Mouse (Mus musculus): ENCODE results near the gene Efna5. TPM values are rescaled to one million over a fixed set of nuclear protein-coding genes. Genes with fewer than 3 reads are reported as not detected.

Gene Efna5
- polyA plus RNA-seq, 1 experiment from 2014 or later, result 42.2 TPM

DNA sequence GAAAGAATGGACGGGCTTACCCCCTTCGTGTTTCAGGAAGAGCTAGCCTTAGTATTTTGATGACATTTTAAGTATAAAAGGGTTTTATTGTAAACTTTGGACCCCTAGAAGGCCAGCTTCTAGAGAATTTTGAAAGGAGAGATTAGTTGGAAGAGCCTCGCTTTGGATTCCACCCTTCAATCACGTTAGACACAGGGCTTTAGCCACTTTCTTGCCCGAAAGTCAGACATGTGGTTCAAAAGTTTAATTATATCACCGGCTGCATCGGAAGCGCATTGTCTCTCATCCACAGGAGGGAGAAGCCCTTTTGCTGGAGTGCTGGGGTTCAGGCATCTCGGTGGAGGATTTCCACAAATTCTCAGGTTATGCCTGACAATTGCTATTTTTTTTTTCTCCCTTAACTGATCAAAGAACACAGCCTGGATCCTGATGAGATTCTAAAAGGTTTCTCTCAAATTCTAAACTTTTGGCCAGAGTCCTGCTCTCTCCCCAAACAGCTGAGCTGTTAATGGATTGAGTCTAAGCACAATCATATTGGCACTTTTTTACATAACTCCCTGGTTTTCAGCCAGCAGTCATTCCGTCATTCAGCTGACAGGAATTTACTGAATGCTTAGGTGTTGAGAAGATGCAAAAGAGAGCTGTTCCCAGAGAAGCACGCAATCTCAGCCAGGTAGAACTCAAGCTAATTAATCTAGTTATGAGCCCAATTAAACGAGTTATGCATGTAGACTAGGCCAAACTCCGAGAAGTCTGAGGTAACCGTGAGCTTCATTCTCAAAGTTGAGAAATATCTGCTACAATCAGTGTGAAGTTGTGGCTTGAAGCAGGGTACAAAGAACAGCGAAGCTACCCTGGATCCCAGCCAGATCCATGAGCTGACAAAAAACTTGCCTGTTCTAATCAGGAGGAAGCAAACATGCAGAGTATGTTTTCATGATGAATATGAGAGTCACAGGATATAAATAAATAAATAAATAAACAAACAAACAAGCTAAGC lies 91.5 kb downstream of the Efna5 start:
- no peak overlapping the region for H3K4me3 ChIP-seq (ENCODE audit: low read depth, low read length)
- H3K4me2 ChIP-seq (ENCODE audit: low read depth, low read length, severe bottlenecking), result no peak overlapping the region
- H3K27ac ChIP-seq (ENCODE audit: low read depth, low read length), result no peak overlapping the region
- DNase-seq (ENCODE audit: low spot score) (no peak), ATAC-seq (replicated peaks; ENCODE audit: low FRiP score) (no peak)
- 16% methylated on average over 15 of the region's 15 CpGs for WGBS
- peaks cover 18% of the 10 kb centered on the region for H3K4me1 ChIP-seq (replicated peaks; ENCODE audit: control insufficient read depth, insufficient read depth, low read length)
- no peak overlapping the region for H3K9ac ChIP-seq (ENCODE audit: low read length)
- no peaks in the 10 kb centered on the region for H3K36me3 ChIP-seq (ENCODE audit: control insufficient read depth, insufficient read depth, low read length)
- H3K27me3 ChIP-seq (ENCODE audit: control insufficient read depth, insufficient read depth, low read length), result peaks cover 14% of the 10 kb centered on the region; the same call in 1 of the 2 replicates
- no peaks in the 10 kb centered on the region for H3K9me3 ChIP-seq (ENCODE audit: control insufficient read depth, low read length)

DNA sequence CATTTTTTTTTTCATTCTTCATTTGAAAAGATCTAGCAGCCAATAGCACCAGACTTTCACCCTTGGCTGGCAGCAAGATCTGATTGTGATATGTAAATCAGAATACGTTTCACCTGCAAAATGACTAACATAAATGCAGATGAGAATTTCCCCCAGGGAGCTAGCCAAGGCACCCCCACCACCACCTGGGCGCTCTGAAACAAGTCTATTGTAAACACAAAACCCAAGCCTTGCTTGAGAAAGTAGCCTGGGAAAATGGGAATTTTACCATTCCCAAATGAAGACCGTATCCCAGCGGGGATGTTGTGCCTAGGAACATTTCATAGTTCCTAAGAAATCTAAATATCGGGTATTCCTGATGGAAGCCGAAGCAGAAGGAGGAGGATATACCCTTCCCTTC lies 92.3 kb downstream of the Efna5 start:
- no peak overlapping the region for H3K27ac ChIP-seq (ENCODE audit: low read depth, low read length)
- H3K36me3 ChIP-seq (ENCODE audit: control insufficient read depth, insufficient read depth, low read length), result no peaks in the 10 kb centered on the region
- no peak overlapping the region for H3K9ac ChIP-seq (ENCODE audit: low read length)
- H3K27me3 ChIP-seq (ENCODE audit: control insufficient read depth, insufficient read depth, low read length), result peaks cover 14% of the 10 kb centered on the region; the same call in 1 of the 2 replicates
- DNase-seq (ENCODE audit: low spot score) (no peak), ATAC-seq (replicated peaks; ENCODE audit: low FRiP score) (no peak)
- H3K9me3 ChIP-seq (ENCODE audit: control insufficient read depth, low read length), result no peaks in the 10 kb centered on the region
- 0 out of 2 replicates have a peak overlapping the region, but pooled peaks have one; percentile 11 for H3K4me2 ChIP-seq (ENCODE audit: low read depth, low read length, severe bottlenecking)
- H3K4me1 ChIP-seq (replicated peaks; ENCODE audit: control insufficient read depth, insufficient read depth, low read length), result peaks cover 24% of the 10 kb centered on the region
- 17% methylated on average over 6 of the region's 6 CpGs for WGBS
- no peak overlapping the region for H3K4me3 ChIP-seq (ENCODE audit: low read depth, low read length)

DNA sequence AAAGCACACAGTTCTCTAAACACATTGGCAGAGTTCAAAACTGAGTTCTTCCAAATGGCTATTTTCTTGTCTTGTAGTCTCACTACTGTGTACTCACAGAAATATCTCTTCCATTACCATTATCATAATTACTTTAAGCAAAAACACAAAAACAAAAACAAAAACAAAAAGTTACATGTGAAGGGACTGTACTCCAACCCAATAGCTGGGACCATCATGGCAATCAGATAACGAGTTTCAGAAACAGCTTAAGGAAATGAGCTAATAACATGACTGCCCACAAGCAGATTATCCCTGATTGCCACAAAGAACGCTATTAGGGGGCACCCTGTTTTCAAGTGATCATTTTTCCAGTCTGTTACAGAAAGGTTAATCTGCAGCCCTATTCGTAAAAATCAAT lies 93.3 kb downstream of the Efna5 start:
- 14% methylated on average over 3 of the region's 3 CpGs for WGBS
- H3K9ac ChIP-seq (ENCODE audit: low read length), result no peak overlapping the region
- H3K27ac ChIP-seq (ENCODE audit: low read depth, low read length), result no peak overlapping the region
- ATAC-seq (replicated peaks; ENCODE audit: low FRiP score) (no peak), DNase-seq (ENCODE audit: low spot score) (no peak)
- H3K4me2 ChIP-seq (ENCODE audit: low read depth, low read length, severe bottlenecking), result no peak overlapping the region
- peaks cover 24% of the 10 kb centered on the region for H3K4me1 ChIP-seq (replicated peaks; ENCODE audit: control insufficient read depth, insufficient read depth, low read length)
- no peaks in the 10 kb centered on the region for H3K9me3 ChIP-seq (ENCODE audit: control insufficient read depth, low read length)
- H3K4me3 ChIP-seq (ENCODE audit: low read depth, low read length), result no peak overlapping the region
- peaks cover 14% of the 10 kb centered on the region; the same call in 1 of the 2 replicates for H3K27me3 ChIP-seq (ENCODE audit: control insufficient read depth, insufficient read depth, low read length)
- H3K36me3 ChIP-seq (ENCODE audit: control insufficient read depth, insufficient read depth, low read length), result no peaks in the 10 kb centered on the region

DNA sequence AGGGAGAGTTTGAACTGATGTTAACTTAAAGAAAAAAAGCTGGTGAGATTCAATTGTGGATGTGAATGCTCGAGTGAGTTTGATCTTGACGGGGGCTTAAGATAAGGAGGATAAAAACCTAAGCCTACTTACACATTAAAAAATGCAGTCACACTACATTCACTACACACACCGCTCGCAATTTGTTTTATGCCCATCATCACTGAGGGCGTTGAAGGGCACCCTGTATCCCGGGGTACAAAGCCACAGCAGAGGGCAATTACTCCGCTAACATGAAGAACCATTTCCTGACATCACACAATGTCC lies 94.6 kb downstream of the Efna5 start:
- no peak for ATAC-seq (replicated peaks; ENCODE audit: low FRiP score)
- Histone ChIP-seq H3K4me1 (replicated peaks; ENCODE audit: control insufficient read depth, insufficient read depth, low read length) (peaks cover 24% of the 10 kb centered on the region), H3K9me3 (ENCODE audit: control insufficient read depth, low read length) (no peaks in the 10 kb centered on the region), H3K4me2 (ENCODE audit: low read depth, low read length, severe bottlenecking) (no peak overlapping the region), H3K4me3 (ENCODE audit: low read depth, low read length) (no peak overlapping the region), H3K36me3 (ENCODE audit: control insufficient read depth, insufficient read depth, low read length) (no peaks in the 10 kb centered on the region), H3K9ac (ENCODE audit: low read length) (no peak overlapping the region), H3K27ac (ENCODE audit: low read depth, low read length) (no peak overlapping the region), H3K27me3 (ENCODE audit: control insufficient read depth, insufficient read depth, low read length) (peaks cover 14% of the 10 kb centered on the region; the same call in 1 of the 2 replicates)
- DNase-seq (ENCODE audit: low spot score), result no peak
- 13% methylated on average over 7 of the region's 7 CpGs for WGBS

DNA sequence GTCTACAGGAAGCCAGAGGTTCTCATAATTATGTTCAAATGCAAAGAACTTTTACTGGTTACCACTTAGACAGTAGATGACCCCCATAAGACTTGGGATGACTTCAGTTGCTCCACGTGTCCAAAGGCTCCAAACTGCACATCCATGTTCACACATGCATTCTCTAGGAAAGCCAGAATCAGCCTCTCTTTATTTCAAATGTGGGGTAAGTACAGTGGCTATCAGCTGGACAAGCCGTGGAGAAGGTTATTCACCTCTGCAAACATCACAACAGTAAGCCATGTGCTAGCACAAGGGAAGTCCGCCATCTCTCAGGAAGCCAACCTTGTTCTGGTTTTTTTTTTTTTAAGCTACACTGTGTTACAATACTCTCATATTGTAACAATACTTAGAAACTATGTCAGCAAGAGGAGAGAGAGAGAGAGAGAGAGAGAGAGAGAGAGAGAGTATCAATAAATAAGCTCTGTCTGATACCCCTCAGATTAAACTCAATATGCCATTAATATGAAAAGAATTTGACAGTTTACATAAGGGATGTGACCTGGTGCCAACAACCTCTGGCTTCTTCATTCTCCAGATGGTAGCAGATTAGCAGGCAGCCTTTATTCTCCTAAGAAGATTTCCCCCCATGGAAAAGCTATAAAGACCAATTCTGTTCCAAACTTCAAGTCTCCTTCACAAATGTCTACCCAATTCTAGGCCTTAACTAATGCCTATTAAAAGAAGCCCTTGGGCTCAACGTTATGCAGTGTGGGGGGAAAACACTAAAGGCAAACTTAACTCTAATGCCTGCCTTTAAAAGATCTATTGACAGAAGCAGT lies 95.1 kb downstream of the Efna5 start:
- H3K4me1 ChIP-seq (replicated peaks; ENCODE audit: control insufficient read depth, insufficient read depth, low read length), result peaks cover 24% of the 10 kb centered on the region

DNA sequence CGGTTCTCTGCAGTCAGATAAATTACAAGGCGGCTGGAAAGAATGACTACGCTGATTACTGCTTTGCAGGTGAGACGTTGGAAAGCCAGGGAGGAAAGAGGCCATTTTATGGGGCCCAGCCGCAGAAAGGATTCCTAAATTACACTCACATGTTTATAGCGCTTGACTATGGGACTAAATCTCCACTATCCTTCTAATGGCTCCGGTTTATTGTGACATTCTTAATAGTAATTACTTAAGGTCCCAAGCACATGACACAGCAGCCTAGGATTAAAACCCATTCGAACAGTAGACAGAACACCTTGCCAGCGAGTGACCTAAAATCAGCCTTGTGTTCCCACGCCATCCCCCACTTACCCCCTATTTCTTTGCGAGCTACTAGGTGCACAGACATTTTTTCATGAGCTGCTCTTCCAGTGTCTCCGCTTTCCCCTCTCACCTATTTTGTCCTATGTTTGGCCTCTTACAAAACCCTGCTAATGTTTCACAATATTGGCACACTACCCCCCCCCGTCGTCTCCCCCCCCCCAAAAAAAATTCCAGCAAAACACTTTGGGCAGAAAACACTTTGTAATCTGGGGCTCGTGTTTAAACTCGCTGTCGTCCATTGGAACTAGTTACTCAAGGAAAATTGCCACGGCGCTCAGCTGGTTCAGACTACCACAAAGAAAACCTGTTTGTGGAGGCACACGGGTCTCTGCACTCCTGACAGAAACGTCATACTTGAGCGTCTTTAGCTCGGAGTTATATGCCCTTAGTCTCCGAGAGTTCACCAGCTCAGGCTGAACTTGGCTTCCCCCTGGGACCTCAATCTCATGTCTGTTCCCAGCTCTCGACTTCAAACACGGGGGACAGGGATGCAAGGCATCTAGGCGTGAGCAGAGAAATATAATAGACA lies 96.6 kb downstream of the Efna5 start:
- H3K4me3 ChIP-seq (ENCODE audit: low read depth, low read length), result peak overlapping the region; percentile 16; the same call in 1 of the 2 replicates
- peak; percentile 25; the same call in 1 of the 2 replicates for ATAC-seq (replicated peaks; ENCODE audit: low FRiP score)
- H3K4me1 ChIP-seq (replicated peaks; ENCODE audit: control insufficient read depth, insufficient read depth, low read length), result peaks cover 24% of the 10 kb centered on the region
- H3K9me3 ChIP-seq (ENCODE audit: control insufficient read depth, low read length), result no peaks in the 10 kb centered on the region
- H3K27ac ChIP-seq (ENCODE audit: low read depth, low read length), result no peak overlapping the region
- H3K9ac ChIP-seq (ENCODE audit: low read length), result peak overlapping the region; percentile 27; the same call in 1 of the 2 replicates
- WGBS, result 24% methylated on average over 27 of the region's 27 CpGs
- DNase-seq (ENCODE audit: low spot score), result no peak
- no peaks in the 10 kb centered on the region for H3K36me3 ChIP-seq (ENCODE audit: control insufficient read depth, insufficient read depth, low read length)
- peak overlapping the region; percentile 46 for H3K4me2 ChIP-seq (ENCODE audit: low read depth, low read length, severe bottlenecking)
- peaks cover 8% of the 10 kb centered on the region; the same call in 1 of the 2 replicates for H3K27me3 ChIP-seq (ENCODE audit: control insufficient read depth, insufficient read depth, low read length)

More for the DNA sequence above, 95.1 kb downstream of the Efna5 start:
- Histone ChIP-seq H3K27me3 (ENCODE audit: control insufficient read depth, insufficient read depth, low read length) (peaks cover 12% of the 10 kb centered on the region; the same call in 1 of the 2 replicates), H3K9me3 (ENCODE audit: control insufficient read depth, low read length) (no peaks in the 10 kb centered on the region), H3K36me3 (ENCODE audit: control insufficient read depth, insufficient read depth, low read length) (no peaks in the 10 kb centered on the region), H3K27ac (ENCODE audit: low read depth, low read length) (no peak overlapping the region), H3K4me3 (ENCODE audit: low read depth, low read length) (no peak overlapping the region), H3K9ac (ENCODE audit: low read length) (no peak overlapping the region), H3K4me2 (ENCODE audit: low read depth, low read length, severe bottlenecking) (no peak overlapping the region)
- no peak for ATAC-seq (replicated peaks; ENCODE audit: low FRiP score)
- WGBS, result 50% methylated on average over 4 of the region's 4 CpGs
- DNase-seq (ENCODE audit: low spot score), result no peak

DNA sequence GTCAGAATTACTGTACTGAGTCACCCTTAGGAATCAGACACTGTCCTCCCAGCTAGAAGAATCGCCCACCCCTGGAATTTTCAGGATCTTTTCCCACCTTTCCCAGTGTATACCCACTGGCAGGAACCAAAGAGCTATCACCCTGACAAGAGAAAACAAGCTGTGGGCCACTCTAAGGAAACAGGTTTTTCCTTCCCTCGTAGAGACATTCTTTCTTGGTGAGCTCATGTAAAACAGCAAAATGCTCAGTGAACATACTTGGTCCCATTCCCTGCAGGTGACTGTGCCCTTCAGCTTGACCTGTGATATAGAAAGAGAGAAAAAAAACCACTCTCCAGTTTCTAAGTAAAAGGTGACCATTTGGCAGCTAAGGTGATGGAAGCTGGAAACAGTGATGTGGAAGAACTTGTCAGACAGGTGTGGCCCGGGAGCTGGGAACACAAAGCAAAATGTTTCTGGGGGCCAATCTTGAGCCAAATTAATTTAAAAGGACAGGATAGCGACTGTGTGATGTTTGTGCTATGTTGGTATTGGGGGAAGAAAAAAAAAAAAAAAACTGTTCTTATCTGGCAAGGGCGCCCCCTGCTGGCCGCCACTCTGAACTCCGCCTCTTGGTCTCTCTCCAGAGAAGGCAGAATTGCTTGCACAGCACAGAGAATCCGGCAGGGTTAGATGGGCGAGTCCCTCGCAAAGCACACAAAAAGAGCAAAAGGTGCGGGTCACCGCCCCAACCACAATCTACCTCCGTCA lies 97.4 kb downstream of the Efna5 start:
- Histone ChIP-seq H3K27me3 (ENCODE audit: control insufficient read depth, insufficient read depth, low read length) (peaks cover 5% of the 10 kb centered on the region; the same call in 1 of the 2 replicates), H3K27ac (ENCODE audit: low read depth, low read length) (no peak overlapping the region), H3K9ac (ENCODE audit: low read length) (peak overlapping the region; percentile 27; the same call in 1 of the 2 replicates), H3K9me3 (ENCODE audit: control insufficient read depth, low read length) (no peaks in the 10 kb centered on the region), H3K36me3 (ENCODE audit: control insufficient read depth, insufficient read depth, low read length) (no peaks in the 10 kb centered on the region), H3K4me2 (ENCODE audit: low read depth, low read length, severe bottlenecking) (peak overlapping the region; percentile 46), H3K4me1 (replicated peaks; ENCODE audit: control insufficient read depth, insufficient read depth, low read length) (peaks cover 20% of the 10 kb centered on the region), H3K4me3 (ENCODE audit: low read depth, low read length) (peak overlapping the region; percentile 16; the same call in 1 of the 2 replicates)
- ATAC-seq (replicated peaks; ENCODE audit: low FRiP score) (peak; percentile 70), DNase-seq (ENCODE audit: low spot score) (peak; percentile 87)
- WGBS, result 17% methylated on average over 13 of the region's 13 CpGs
